Mouse (Mus musculus): ENCODE measurements around the gene Tom1l2.

DNA sequence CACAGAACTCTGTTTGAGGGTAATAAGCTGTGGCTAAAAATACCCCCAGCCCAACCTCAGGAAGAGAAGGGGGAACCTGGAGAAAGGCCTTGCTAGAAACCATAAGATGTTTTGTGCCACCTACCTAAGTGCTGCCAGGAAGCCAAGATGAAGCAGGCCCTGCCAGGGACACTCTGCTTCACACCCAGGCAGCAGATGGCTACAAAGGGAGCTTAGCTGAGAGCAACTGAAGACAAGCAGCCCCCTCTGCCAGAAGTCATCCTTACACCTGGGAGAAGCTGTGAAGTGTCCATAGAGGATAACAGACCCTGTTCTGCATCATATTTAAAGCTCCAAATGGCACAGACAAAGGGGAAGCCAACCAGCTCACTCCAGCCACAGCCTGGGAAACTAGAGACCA lies 106.6 kb downstream of the Tom1l2 start:
- no peak for TF ChIP-seq CTCF (IDR thresholded peaks at IDR 0.05; ENCODE audit: low read depth)
- TF ChIP-seq EP300 (IDR thresholded peaks at IDR 0.05; ENCODE audit: low read depth) = no peak
